8 mouse cellular contexts compared by ENCODE assay signal in the genomic region with DNA sequence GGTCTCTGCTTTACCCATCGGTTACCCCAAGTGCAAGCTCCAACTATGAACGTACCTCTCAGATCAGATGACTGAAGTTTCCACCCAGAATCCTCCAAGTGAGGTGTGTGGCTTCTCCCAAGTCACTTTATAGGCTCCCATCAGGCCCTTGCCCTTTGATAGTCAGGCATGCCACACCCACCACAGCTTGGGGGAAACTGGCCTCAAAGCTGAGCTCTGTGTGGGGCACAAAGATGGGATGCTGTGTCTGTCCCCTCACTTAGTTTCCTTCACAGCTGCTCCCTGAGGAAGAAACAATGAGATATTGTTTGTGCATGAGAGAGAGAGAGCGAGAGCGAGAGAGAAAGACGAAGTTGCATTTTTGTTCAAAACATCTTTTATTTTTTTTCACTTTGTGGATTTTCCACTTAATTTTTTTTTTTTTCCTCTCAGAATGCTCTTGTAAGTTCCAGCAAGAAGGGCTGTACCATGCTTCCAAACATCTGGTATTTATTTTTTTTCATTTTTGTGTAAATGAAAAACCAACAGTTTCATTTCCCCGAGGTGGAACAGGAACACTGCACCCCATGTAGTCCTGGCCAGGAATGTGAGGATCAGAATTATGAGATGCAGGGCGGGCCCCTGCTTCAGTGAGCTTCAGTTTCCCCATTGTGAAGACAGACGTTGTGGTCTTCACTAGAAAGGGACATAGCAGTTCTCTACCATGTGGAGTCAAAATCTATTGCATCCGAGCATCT. TPM values are rescaled to one million over a fixed set of nuclear protein-coding genes. Genes with fewer than 3 reads are reported as not detected.
DNase-seq lines count a peak whose midpoint lies in the region; ATAC-seq and TF ChIP-seq lines count a peak whose summit lies in the region.

A gene (minus strand): TSS at position 312 of the 737 bp plus-strand sequence.

- H3K27ac ChIP-seq in CH12.LX (ENCODE audit: insufficient read depth, low read depth), result no peak within 1 kb of the TSS
- H3K27ac ChIP-seq in hindbrain, embryonic 11.5 days (ENCODE audit: low read depth, low read length), result no peak within 1 kb of the TSS
- peak within 1 kb of the TSS; percentile 81 for H3K27ac ChIP-seq in limb, embryonic 12.5 days
- H3K27ac ChIP-seq in kidney, embryonic 14.5 days (ENCODE audit: low read depth, low read length), result no peak within 1 kb of the TSS

- H3K9me3 ChIP-seq in CH12.LX (replicated peaks; ENCODE audit: low read length), result no peaks in the 10 kb centered on the region
- no peaks in the 10 kb centered on the region for H3K9me3 ChIP-seq in hindbrain, embryonic 11.5 days (ENCODE audit: control insufficient read depth, low read length)
- no peaks in the 10 kb centered on the region for H3K9me3 ChIP-seq in limb, embryonic 12.5 days
- H3K9me3 ChIP-seq in kidney, embryonic 14.5 days (ENCODE audit: control insufficient read depth, low read length), result no peaks in the 10 kb centered on the region

- no peaks in the 10 kb centered on the region for H3K79me2 ChIP-seq in CH12.LX (replicated peaks; ENCODE audit: control insufficient read depth, extremely low read depth, insufficient read depth, poor library complexity, severe bottlenecking)

- dilution Hi-C loops in CH12.LX (cut with MboI; ENCODE audit: extremely low pct_ligation_motif_present, extremely low pct_unique_long_range_greater_than_20kb, low sequenced_read_pairs), result no loop called here

- TF ChIP-seq RAD21 in CH12.LX (IDR thresholded peaks at IDR 0.05; ENCODE audit: low read depth, low read length), result no peak

- no peak within 1 kb of the TSS for H3K4me3 ChIP-seq in CH12.LX (replicated peaks in 1 of 3; ENCODE audit: low read depth in 2 of 3, low read length in 2 of 3, poor library complexity in 1 of 3)
- no peak within 1 kb of the TSS for H3K4me3 ChIP-seq in hindbrain, embryonic 11.5 days (ENCODE audit: low read depth, low read length)
- no peak within 1 kb of the TSS for H3K4me3 ChIP-seq in limb, embryonic 12.5 days (replicated peaks)
- no peak within 1 kb of the TSS for H3K4me3 ChIP-seq in kidney, embryonic 14.5 days (ENCODE audit: low read length)

- no peak within 1 kb of the TSS for H3K9ac ChIP-seq in CH12.LX (ENCODE audit: insufficient read depth, low read depth)
- H3K9ac ChIP-seq in hindbrain, embryonic 11.5 days (ENCODE audit: low read depth, low read length), result no peak within 1 kb of the TSS
- H3K9ac ChIP-seq in limb, embryonic 12.5 days (replicated peaks), result no peak within 1 kb of the TSS
- H3K9ac ChIP-seq in kidney, embryonic 14.5 days (ENCODE audit: low read depth, low read length), result no peak within 1 kb of the TSS

- no peak for ATAC-seq in hindbrain, embryonic 11.5 days (ENCODE audit: low FRiP score)
- 0 out of 2 replicates have a peak, but pooled peaks have one; percentile 26 for ATAC-seq in limb, embryonic 12.5 days (ENCODE audit: insufficient number of reproducible peaks, insufficient read depth, low FRiP score, low TSS enrichment, low read depth)
- ATAC-seq in kidney, embryonic 14.5 days (ENCODE audit: low FRiP score, low TSS enrichment), result no peak

- no peaks in the 10 kb centered on the region for H3K27me3 ChIP-seq in CH12.LX (replicated peaks)
- no peaks in the 10 kb centered on the region for H3K27me3 ChIP-seq in hindbrain, embryonic 11.5 days (ENCODE audit: control insufficient read depth, insufficient read depth, low read length)
- H3K27me3 ChIP-seq in limb, embryonic 12.5 days, result no peaks in the 10 kb centered on the region
- H3K27me3 ChIP-seq in kidney, embryonic 14.5 days (ENCODE audit: control insufficient read depth, insufficient read depth, low read length), result no peaks in the 10 kb centered on the region

- no peaks in the 10 kb centered on the region for H3K36me3 ChIP-seq in CH12.LX (replicated peaks in 1 of 2; ENCODE audit: control insufficient read depth in 1 of 2, insufficient read depth in 1 of 2, low read length in 1 of 2)
- H3K36me3 ChIP-seq in hindbrain, embryonic 11.5 days (ENCODE audit: control insufficient read depth, insufficient read depth, low read length), result no peaks in the 10 kb centered on the region
- no peaks in the 10 kb centered on the region for H3K36me3 ChIP-seq in limb, embryonic 12.5 days
- H3K36me3 ChIP-seq in kidney, embryonic 14.5 days (ENCODE audit: control insufficient read depth, insufficient read depth, low read length), result no peaks in the 10 kb centered on the region

- TF ChIP-seq CTCF in CH12.LX (conservative IDR thresholded peaks at IDR 0.05 in 1 of 2, IDR thresholded peaks at IDR 0.05 in 1 of 2; ENCODE audit: low read depth in 2 of 2, low read length in 2 of 2), result no peak

- TF ChIP-seq POLR2A in CH12.LX (IDR thresholded peaks at IDR 0.05; ENCODE audit: low read depth, low read length), result no peak

- no peak within 1 kb of the TSS for H3K4me2 ChIP-seq in CH12.LX (ENCODE audit: insufficient read depth, low read depth, poor library complexity, severe bottlenecking)
- H3K4me2 ChIP-seq in hindbrain, embryonic 11.5 days (replicated peaks; ENCODE audit: low read depth, low read length), result no peak within 1 kb of the TSS
- peak within 1 kb of the TSS; percentile 33 for H3K4me2 ChIP-seq in limb, embryonic 12.5 days
- no peak within 1 kb of the TSS for H3K4me2 ChIP-seq in kidney, embryonic 14.5 days (replicated peaks; ENCODE audit: low read depth, low read length)

- TF ChIP-seq EP300 in CH12.LX (IDR thresholded peaks at IDR 0.05; ENCODE audit: low read length), result no peak

- 40% methylated on average over 9 of the region's 9 CpGs for WGBS in hindbrain, embryonic 11.5 days
- 44% methylated on average over 9 of the region's 9 CpGs for WGBS in limb, embryonic 12.5 days
- 74% methylated on average over 9 of the region's 9 CpGs for WGBS in kidney, embryonic 14.5 days

- in situ Hi-C loops in CH12.LX (cut with MboI; ENCODE audit: low pct_ligation_motif_present, low pct_unique_long_range_greater_than_20kb, low sequenced_read_pairs), result no loop called here

- H3K4me1 ChIP-seq in CH12.LX (ENCODE audit: control insufficient read depth in 1 of 2, insufficient read depth in 2 of 2), result peaks cover 0 to 8% of the 10 kb centered on the region in 2 experiments; a peak in 2 of 4 replicates
- no peaks in the 10 kb centered on the region for H3K4me1 ChIP-seq in hindbrain, embryonic 11.5 days (replicated peaks; ENCODE audit: control insufficient read depth, insufficient read depth, low read length)
- peaks cover 43% of the 10 kb centered on the region for H3K4me1 ChIP-seq in limb, embryonic 12.5 days (replicated peaks)
- H3K4me1 ChIP-seq in kidney, embryonic 14.5 days (ENCODE audit: control insufficient read depth, insufficient read depth, low read length), result no peaks in the 10 kb centered on the region

- DNase-seq in CH12.LX (ENCODE audit: extremely low read depth), result no peak
- peak; percentile 36 for DNase-seq in embryo, embryonic 11 days
- no peak for DNase-seq in hindbrain, embryonic 11.5 days (ENCODE audit: low spot score)
- no peak for DNase-seq in yolk sac, embryonic 10.5 days (ENCODE audit: low spot score)
- DNase-seq in ovary, adult 18-20 months (ENCODE audit: low spot score), result no peak
- DNase-seq in frontal cortex, postnatal 36 days (ENCODE audit: low spot score in 2 of 2), result no peak

TF ChIP-seq in CH12.LX, 34 proteins besides CTCF, POLR2A, EP300 and RAD21:
- TF ChIP-seq MAFK (IDR thresholded peaks at IDR 0.05; ENCODE audit: insufficient replicate concordance, low read length) (no peak), ZNF384 (IDR thresholded peaks at IDR 0.05; ENCODE audit: low read depth, low read length) (peak; percentile 17; the same call in 1 of the 2 replicates), TCF12 (IDR thresholded peaks at IDR 0.05; ENCODE audit: low read depth, low read length) (no peak)

RNA-seq across cellular contexts. Expression of the gene that starts here (rescaled TPM):
- total RNA-seq in CH12.LX (2012; rRNA removed) (0.17 and 0.21 TPM in 2 replicates), CH12.LX (2014; rRNA removed) (0.26 TPM in 1 of 2 replicates, not detected in the other)
- 0.55 TPM in 1 of 2 replicates, not detected in the other for polyA plus RNA-seq in CH12.LX (2012; ENCODE audit: insufficient read length, low read depth)
- 51.1 and 68.0 TPM in 2 replicates for polyA plus RNA-seq in hindbrain, embryonic 11.5 days (2014; fragmentation: Nextera tagmentation; extraction: Ambion mirVana)
- polyA plus RNA-seq in limb, embryonic 12.5 days (2016; fragmentation: Nextera tagmentation; extraction: Ambion mirVana), result 13.8 and 19.4 TPM in 2 replicates
- polyA plus RNA-seq in kidney, embryonic 14.5 days (2014; fragmentation: Nextera tagmentation; extraction: Ambion mirVana), result 0.47 TPM in 2 replicates
